Mouse (Mus musculus) lung, postnatal 0 days (tissue): ENCODE measurements at regions not wholly inside any gene's neighbourhood (a gene's known extent, or its start where the extent isn't known, plus 50 kb on each side); places are given as distances from the start of the nearest gene placed in this dataset.

Experiments used
- CTCF ChIP-seq: IDR thresholded peaks from 2 replicates; pipeline ENCODE4 v1.5.1; 2016; ENCODE audit warnings: antibody characterized with exemption, mild to moderate bottlenecking
- EP300 ChIP-seq: IDR thresholded peaks from 2 replicates; pipeline ENCODE4 v1.6.1; 2016; ENCODE audit warnings: antibody characterized with exemption, mild to moderate bottlenecking, control low read depth

DNA sequence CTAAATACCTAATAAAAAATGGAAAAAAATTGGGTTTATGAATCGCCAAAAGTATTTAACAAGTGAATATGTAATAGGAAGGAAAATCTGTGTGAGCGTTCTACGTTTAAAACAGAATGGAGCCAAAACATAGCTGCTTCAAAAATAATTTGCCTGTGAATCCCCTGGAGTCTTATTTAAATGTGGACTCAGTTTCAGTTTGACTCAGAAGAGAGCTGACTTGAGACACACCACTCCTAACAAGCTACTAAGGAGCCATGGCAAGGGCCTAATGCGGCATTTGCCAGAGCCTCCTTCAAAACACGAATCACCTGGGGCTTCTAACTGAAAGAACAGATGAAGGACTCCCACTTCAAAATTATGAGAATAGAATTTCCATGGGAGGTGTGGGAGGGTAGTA is 169.7 kb upstream of the Pln start:
- TF ChIP-seq CTCF: no peak
- TF ChIP-seq EP300: no peak
